Mouse (Mus musculus) left cerebral cortex, adult 2 months (tissue): ENCODE measurements at regions not wholly inside any gene's neighbourhood (a gene's known extent, or its start where the extent isn't known, plus 50 kb on each side); places are given as distances from the start of the nearest gene placed in this dataset.

Experiments
- DNase-seq, 2 experiments: peaks; one replicate each; pipeline ENCODE4 v3.0.0; 2021 to 2022; ENCODE audit warnings: low spot score in 2 of 2, mixed read lengths in 1 of 2; ENCODE audit errors: extremely low spot score in 1 of 2
- H3K27ac ChIP-seq: fragments of 200-600 bp; 2 replicates; pipeline ENCODE4 v1.8.1; 2022
- H3K4me3 ChIP-seq: fragments of 200-600 bp; 2 replicates; pipeline ENCODE4 v1.8.1; 2022
- CTCF ChIP-seq: fragments of 200-600 bp; IDR thresholded peaks from 2 replicates; pipeline ENCODE4 v1.8.1; 2022; ENCODE audit warnings: antibody characterized with exemption, mild to moderate bottlenecking, moderate library complexity
- intact Hi-C: fragments of 180-260 bp; cut with DNase I; formaldehyde crosslinking; loops from one replicate; pipeline ENCODE4 v1.15.1; 2025

DNA sequence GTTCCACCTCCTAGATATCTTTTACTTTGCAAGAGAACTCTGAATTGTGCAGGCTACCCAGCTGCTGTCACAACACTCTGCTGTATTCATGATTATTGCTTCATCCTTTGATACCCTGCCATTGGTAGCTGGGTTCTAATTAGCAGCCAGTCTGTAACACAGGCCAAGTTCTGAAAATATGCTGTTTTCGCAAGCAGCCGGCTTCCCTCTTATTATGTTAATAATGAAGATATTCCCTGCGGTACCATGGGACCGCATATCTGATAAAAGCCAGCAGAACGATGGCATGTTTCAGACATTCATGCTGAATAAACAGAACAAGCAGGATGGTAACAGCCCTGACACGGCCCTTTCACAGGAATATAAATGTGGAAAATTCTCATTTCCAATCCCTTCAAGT, 235.6 kb downstream of the Galc start:
- DNase-seq: no peak
- intact Hi-C loops: no loop called here
- H3K27ac ChIP-seq: no peak overlapping the region
- TF ChIP-seq CTCF: no peak
- no peak overlapping the region for H3K4me3 ChIP-seq

- intact Hi-C loops: no loop called here
- no peak for TF ChIP-seq CTCF
- Histone ChIP-seq H3K4me3 (no peak overlapping the region), H3K27ac (no peak overlapping the region)
- no peak for DNase-seq
Measured at GRCm38 (mm10) chr12:98014607-98015278, 244.5 kb downstream of the Galc start.

- no peak overlapping the region for H3K4me3 ChIP-seq
- TF ChIP-seq CTCF: no peak
- no peak overlapping the region for H3K27ac ChIP-seq
- no peak for DNase-seq
- intact Hi-C loops: no loop called here
Measured at GRCm38 (mm10) chr12:98009175-98009574, 250.1 kb downstream of the Galc start.

DNA sequence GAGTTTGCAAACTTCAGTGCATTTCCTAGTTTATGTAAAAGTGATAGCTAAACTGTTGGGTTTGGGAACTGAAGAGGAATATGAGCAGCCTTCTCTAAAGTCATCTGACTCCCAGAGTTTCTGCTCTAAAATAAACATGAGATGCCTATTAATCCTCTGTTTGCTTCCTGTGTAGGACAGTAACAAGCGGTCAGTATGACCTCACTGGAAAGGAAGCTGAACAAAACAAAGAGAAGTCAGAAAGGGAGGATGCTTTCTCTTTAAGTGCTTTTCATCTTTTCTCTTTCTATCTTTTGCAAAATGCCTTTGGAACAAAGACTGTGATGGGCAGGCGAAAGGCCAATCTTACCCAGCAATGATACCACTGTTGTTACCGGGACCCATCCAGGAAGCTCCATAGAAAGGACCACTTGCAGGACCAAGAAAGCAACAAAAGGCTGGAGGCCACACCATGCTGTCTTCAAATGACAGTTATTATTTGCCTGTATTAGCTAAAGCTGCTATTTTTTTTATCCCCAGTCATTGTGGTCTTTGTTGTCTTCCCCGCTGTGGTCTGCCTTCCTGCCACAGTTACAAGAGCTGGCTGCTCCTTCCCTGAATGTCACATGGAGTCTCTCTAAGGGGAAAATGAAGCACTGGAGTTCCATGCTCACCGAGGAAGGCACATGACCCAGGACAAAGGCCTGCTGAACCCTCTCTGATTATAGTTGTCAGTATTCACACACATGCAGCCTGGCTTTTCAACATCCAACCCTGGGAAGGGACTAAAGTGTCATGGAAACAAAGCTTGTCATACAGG, 253.4 kb downstream of the Galc start:
- TF ChIP-seq CTCF: no peak
- H3K27ac ChIP-seq: no peak overlapping the region
- H3K4me3 ChIP-seq: no peak overlapping the region
- DNase-seq: no peak
- intact Hi-C loops: no loop called here

GRCm38 (mm10) chr12:98002217-98002616, 257.0 kb downstream of the Galc start:
- H3K4me3 ChIP-seq: no peak overlapping the region
- TF ChIP-seq CTCF: no peak
- no peak overlapping the region for H3K27ac ChIP-seq
- intact Hi-C loops: no loop called here
- DNase-seq: no peak

DNA sequence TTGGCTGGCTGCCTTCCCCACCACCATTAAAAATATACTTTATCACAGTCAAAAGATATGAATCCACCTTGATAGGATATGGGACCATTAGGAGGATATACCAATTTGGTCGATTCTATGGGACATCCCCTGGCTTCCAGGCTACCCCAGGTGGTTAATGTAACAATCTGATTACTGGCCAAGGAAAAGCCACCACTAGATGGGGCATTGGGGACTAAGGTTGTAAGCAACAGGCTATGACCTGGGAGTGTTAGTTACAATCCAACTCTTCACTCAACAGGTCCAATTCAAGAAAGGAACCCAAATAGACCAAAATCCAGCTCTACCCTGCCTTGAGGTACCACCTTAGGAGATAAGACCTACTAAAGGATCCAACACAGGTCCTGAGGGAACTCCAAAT, 264.4 kb downstream of the Galc start:
- intact Hi-C loops: no loop called here
- DNase-seq: no peak
- Histone ChIP-seq H3K27ac (no peak overlapping the region), H3K4me3 (no peak overlapping the region)
- no peak; the same call in 1 of the 2 replicates for TF ChIP-seq CTCF

DNA sequence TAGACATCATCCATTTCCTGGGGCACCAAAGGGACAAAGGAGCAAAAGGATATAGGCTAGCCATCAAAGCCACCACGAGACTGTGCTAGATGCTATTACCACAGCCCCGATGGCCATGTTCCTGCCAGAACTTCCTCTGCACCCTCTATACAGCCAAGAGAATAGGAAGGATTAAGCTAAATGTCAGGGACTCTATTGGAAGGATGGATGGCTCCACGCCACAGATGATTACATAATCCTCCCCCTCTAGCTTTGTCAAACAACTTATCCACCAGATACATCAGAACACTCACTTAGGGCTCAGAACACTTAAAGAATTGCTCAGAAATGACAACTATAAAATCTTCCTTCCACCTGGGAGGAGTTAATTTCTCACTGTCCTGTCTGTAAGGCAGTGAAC, 265.3 kb downstream of the Galc start:
- no peak for DNase-seq
- H3K4me3 ChIP-seq: no peak overlapping the region
- no peak for TF ChIP-seq CTCF
- no peak overlapping the region for H3K27ac ChIP-seq
- intact Hi-C loops: no loop called here

- DNase-seq: no peak
- intact Hi-C loops: loop anchor here (2.0 to 5.0 kb wide), 2 partner anchors 124 to 203 kb away; no protein-coding TSS in a partner anchor
- Histone ChIP-seq H3K4me3 (no peak overlapping the region), H3K27ac (no peak overlapping the region)
- no peak for TF ChIP-seq CTCF
Measured at GRCm38 (mm10) chr12:97983390-97983789, 275.9 kb downstream of the Galc start.

DNA sequence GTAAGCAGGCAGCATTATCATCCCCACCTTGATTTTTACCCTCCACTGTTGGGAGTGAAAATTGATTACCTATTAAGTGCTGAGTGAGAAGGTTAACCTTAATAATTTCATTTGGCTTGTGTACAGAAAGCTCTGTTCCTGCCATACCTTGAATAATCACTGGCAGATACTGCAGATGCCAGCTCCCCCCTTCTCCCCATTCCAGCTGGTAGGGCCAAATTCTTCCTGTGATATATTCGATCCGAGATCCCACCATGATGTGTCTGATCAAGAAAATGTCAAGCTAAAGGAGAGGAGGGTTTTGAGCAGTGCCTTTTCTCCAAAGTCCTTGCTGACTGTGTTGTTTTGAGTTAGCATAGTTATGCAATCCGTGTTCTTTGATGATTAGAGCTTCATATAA, 280.6 kb downstream of the Galc start:
- intact Hi-C loops: loop anchor here (5.0 to 10.0 kb wide), 5 partner anchors 106 to 844 kb away; no protein-coding TSS in a partner anchor
- no peak overlapping the region for H3K27ac ChIP-seq
- H3K4me3 ChIP-seq: no peak overlapping the region
- no peak for DNase-seq
- no peak for TF ChIP-seq CTCF

DNA sequence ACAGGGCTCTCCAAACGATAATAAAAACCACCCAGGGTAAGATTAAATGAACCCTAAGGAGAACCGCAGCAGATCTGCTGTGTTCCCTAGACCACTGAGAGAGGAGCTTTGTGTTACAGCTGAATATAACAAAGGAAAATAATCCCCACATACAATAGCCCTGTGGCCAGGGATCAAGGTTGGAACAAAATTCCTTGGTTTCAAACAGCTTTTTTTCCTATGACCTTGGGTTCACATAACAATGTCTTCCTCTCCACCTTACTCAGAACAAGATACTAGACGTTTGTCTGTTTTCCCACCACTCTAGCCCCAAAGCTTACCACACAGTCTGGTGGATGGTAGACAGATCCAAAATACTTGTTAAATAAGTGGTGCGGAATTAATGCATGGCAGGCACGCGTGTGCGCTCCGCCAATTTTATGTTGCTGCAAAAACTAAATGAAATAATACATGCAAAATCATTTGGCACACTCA, 281.0 kb downstream of the Galc start:
- TF ChIP-seq CTCF: no peak
- Histone ChIP-seq H3K27ac (no peak overlapping the region), H3K4me3 (no peak overlapping the region)
- intact Hi-C loops: loop anchor here (5.0 to 10.0 kb wide), 5 partner anchors 106 to 843 kb away; no protein-coding TSS in a partner anchor
- no peak for DNase-seq

GRCm38 (mm10) chr12:97977633-97978032, 281.6 kb downstream of the Galc start:
- no peak overlapping the region for H3K27ac ChIP-seq
- H3K4me3 ChIP-seq: no peak overlapping the region
- intact Hi-C loops: loop anchor here (5.0 to 10.0 kb wide), 5 partner anchors 105 to 843 kb away; no protein-coding TSS in a partner anchor
- no peak for DNase-seq
- TF ChIP-seq CTCF: no peak

GRCm38 (mm10) chr12:97973909-97974510, 285.2 kb downstream of the Galc start:
- intact Hi-C loops: loop anchor here (10.0 kb wide), 4 partner anchors 229 to 839 kb away; no protein-coding TSS in a partner anchor
- no peak overlapping the region for H3K27ac ChIP-seq
- peak; percentile 78 for TF ChIP-seq CTCF

More at GRCm38 (mm10) chr12:97973909-97974510, 285.2 kb downstream of the Galc start:
- no peak overlapping the region for H3K4me3 ChIP-seq
- DNase-seq: peak; percentile 15 to 23
